Mouse (Mus musculus): ENCODE measurements around the gene Tmem167b. TPM values are rescaled to one million over a fixed set of nuclear protein-coding genes. Genes with fewer than 3 reads are reported as not detected.
A peak's percentile ranks its signal among the peaks of the same experiment; 100 is the strongest.
"Not testable (repeated sequence)": the region's sequence is repeated elsewhere in the genome, so short reads cannot be mapped to it uniquely, and the experiment has no call there.

Gene Tmem167b
- total and polyA plus RNA-seq, 2 experiments from 2014 or later: 22.4 to 25.4 TPM

- ATAC-seq (ENCODE audit: insufficient read depth, low read depth) (no peak), DNase-seq (ENCODE audit: low spot score) (no peak)
- H3K9ac ChIP-seq (replicated peaks; ENCODE audit: low read depth, low read length): no peak overlapping the region
- H3K27me3 ChIP-seq (ENCODE audit: control insufficient read depth, insufficient read depth, low read length): no peaks in the 10 kb centered on the region
- H3K27ac ChIP-seq (ENCODE audit: low read depth): no peak overlapping the region
- H3K4me1 ChIP-seq (ENCODE audit: control insufficient read depth, insufficient read depth): no peaks in the 10 kb centered on the region
- TF ChIP-seq CTCF (IDR thresholded peaks at IDR 0.05; ENCODE audit: low read depth): no peak
- H3K36me3 ChIP-seq (replicated peaks; ENCODE audit: control insufficient read depth, insufficient read depth, low read length): 0 out of 2 replicates have a peak, but pooled peaks cover 6% of the 10 kb centered on the region
- H3K4me3 ChIP-seq (ENCODE audit: low read depth, low read length): no peak overlapping the region
- no peaks in the 10 kb centered on the region for H3K9me3 ChIP-seq (replicated peaks; ENCODE audit: control insufficient read depth, low read length)
- whole genome bisulfite sequencing: 64% methylated on average over 4 of the region's 4 CpGs
- no peak overlapping the region for H3K4me2 ChIP-seq (ENCODE audit: low read depth, low read length)
Observed at GRCm38 (mm10) chr3:108584580-108584979, 22.3 kb upstream of the Tmem167b start.

- peaks cover 11% of the 10 kb centered on the region for H3K4me1 ChIP-seq (ENCODE audit: control insufficient read depth, insufficient read depth)
- no peak for ATAC-seq (ENCODE audit: insufficient read depth, low read depth)
- 85% methylated on average over 5 of the region's 5 CpGs for WGBS
Observed at GRCm38 (mm10) chr3:108574018-108574417, 11.8 kb upstream of the Tmem167b start.

GRCm38 (mm10) chr3:108572309-108573010 is 10.2 kb upstream of the Tmem167b start:
- no peaks in the 10 kb centered on the region for H3K27me3 ChIP-seq (ENCODE audit: control insufficient read depth, insufficient read depth, low read length)
- no peak for TF ChIP-seq CTCF (IDR thresholded peaks at IDR 0.05; ENCODE audit: low read depth)
- TF ChIP-seq EP300 (IDR thresholded peaks at IDR 0.05; ENCODE audit: low read depth): no peak
- WGBS: 45% methylated on average over 18 of the region's 18 CpGs
- no peak overlapping the region for H3K27ac ChIP-seq (ENCODE audit: low read depth)
- peak overlapping the region; percentile 77 for H3K9ac ChIP-seq (replicated peaks; ENCODE audit: low read depth, low read length)
- peak overlapping the region; percentile 68 for H3K4me3 ChIP-seq (ENCODE audit: low read depth, low read length)
- no peak for ATAC-seq (ENCODE audit: insufficient read depth, low read depth)
- peak overlapping the region; percentile 82 for H3K4me2 ChIP-seq (ENCODE audit: low read depth, low read length)
- H3K36me3 ChIP-seq (replicated peaks; ENCODE audit: control insufficient read depth, insufficient read depth, low read length): no peaks in the 10 kb centered on the region
- DNase-seq (ENCODE audit: low spot score): no peak
- no peaks in the 10 kb centered on the region for H3K9me3 ChIP-seq (replicated peaks; ENCODE audit: control insufficient read depth, low read length)
- H3K4me1 ChIP-seq (ENCODE audit: control insufficient read depth, insufficient read depth): peaks cover 11% of the 10 kb centered on the region

More at GRCm38 (mm10) chr3:108574018-108574417, 11.8 kb upstream of the Tmem167b start:
- Histone ChIP-seq H3K27me3 (ENCODE audit: control insufficient read depth, insufficient read depth, low read length) (no peaks in the 10 kb centered on the region), H3K9me3 (replicated peaks; ENCODE audit: control insufficient read depth, low read length) (no peaks in the 10 kb centered on the region), H3K27ac (ENCODE audit: low read depth) (no peak overlapping the region), H3K9ac (replicated peaks; ENCODE audit: low read depth, low read length) (no peak overlapping the region), H3K4me3 (ENCODE audit: low read depth, low read length) (no peak overlapping the region), H3K36me3 (replicated peaks; ENCODE audit: control insufficient read depth, insufficient read depth, low read length) (peaks cover 7% of the 10 kb centered on the region; the same call in 1 of the 2 replicates), H3K4me2 (ENCODE audit: low read depth, low read length) (no peak overlapping the region)
- no peak for DNase-seq (ENCODE audit: low spot score)
- TF ChIP-seq CTCF (IDR thresholded peaks at IDR 0.05; ENCODE audit: low read depth) (no peak), EP300 (IDR thresholded peaks at IDR 0.05; ENCODE audit: low read depth) (no peak)

GRCm38 (mm10) chr3:108571443-108572294 is 9.4 kb upstream of the Tmem167b start, which contains the start of gene Taf13:
TSS of gene Taf13 (plus strand) at chr3:108571698.
- Histone ChIP-seq H3K36me3 (replicated peaks; ENCODE audit: control insufficient read depth, insufficient read depth, low read length) (no peaks in the 10 kb centered on the region), H3K27ac (ENCODE audit: low read depth) (peak within 1 kb of the TSS; percentile 60), H3K27me3 (ENCODE audit: control insufficient read depth, insufficient read depth, low read length) (no peaks in the 10 kb centered on the region), H3K9ac (replicated peaks; ENCODE audit: low read depth, low read length) (peak within 1 kb of the TSS; percentile 77), H3K4me1 (ENCODE audit: control insufficient read depth, insufficient read depth) (peaks cover 11% of the 10 kb centered on the region), H3K9me3 (replicated peaks; ENCODE audit: control insufficient read depth, low read length) (no peaks in the 10 kb centered on the region), H3K4me2 (ENCODE audit: low read depth, low read length) (peak within 1 kb of the TSS; percentile 82), H3K4me3 (ENCODE audit: low read depth, low read length) (peak within 1 kb of the TSS; percentile 68)
- WGBS: under 1% methylated on average over 42 of the region's 42 CpGs
- TF ChIP-seq CTCF (IDR thresholded peaks at IDR 0.05; ENCODE audit: low read depth) (no peak), EP300 (IDR thresholded peaks at IDR 0.05; ENCODE audit: low read depth) (peak; percentile 76; the same call in 1 of the 2 replicates)
- peak; percentile 99 for ATAC-seq (ENCODE audit: insufficient read depth, low read depth)
- DNase-seq (ENCODE audit: low spot score): peak; percentile 97

- Histone ChIP-seq H3K4me2 (ENCODE audit: low read depth, low read length) (peak overlapping the region; percentile 82), H3K27ac (ENCODE audit: low read depth) (no peak overlapping the region), H3K4me3 (ENCODE audit: low read depth, low read length) (peak overlapping the region; percentile 68; the same call in 1 of the 2 replicates), H3K36me3 (replicated peaks; ENCODE audit: control insufficient read depth, insufficient read depth, low read length) (no peaks in the 10 kb centered on the region), H3K9me3 (replicated peaks; ENCODE audit: control insufficient read depth, low read length) (no peaks in the 10 kb centered on the region), H3K27me3 (ENCODE audit: control insufficient read depth, insufficient read depth, low read length) (no peaks in the 10 kb centered on the region), H3K9ac (replicated peaks; ENCODE audit: low read depth, low read length) (no peak overlapping the region), H3K4me1 (ENCODE audit: control insufficient read depth, insufficient read depth) (peaks cover 11% of the 10 kb centered on the region)
- ATAC-seq (ENCODE audit: insufficient read depth, low read depth) (no peak), DNase-seq (ENCODE audit: low spot score) (no peak)
- 85% methylated on average over 14 of the region's 14 CpGs for WGBS
- TF ChIP-seq EP300 (IDR thresholded peaks at IDR 0.05; ENCODE audit: low read depth) (no peak), CTCF (IDR thresholded peaks at IDR 0.05; ENCODE audit: low read depth) (no peak)
Observed at GRCm38 (mm10) chr3:108570813-108571212, 8.5 kb upstream of the Tmem167b start.

DNA sequence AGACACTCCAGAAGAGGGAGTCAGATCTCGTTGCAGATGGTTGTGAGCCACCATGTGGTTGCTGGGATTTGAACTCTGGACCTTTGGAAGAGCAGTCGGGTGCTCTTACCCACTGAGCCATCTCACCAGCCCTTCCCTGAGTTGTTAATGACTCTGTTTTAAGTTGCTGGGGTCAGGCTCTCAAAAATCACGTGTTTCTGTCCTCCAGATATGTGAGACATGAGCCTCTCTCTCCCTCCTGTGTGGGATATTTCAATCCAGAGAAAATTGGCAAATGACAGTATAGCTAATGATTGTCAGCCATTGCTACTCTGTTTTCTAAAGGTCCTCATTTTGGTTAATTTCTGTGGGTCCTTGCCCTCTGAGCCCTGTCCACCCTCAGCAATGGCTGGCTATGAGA is 7.4 kb upstream of the Tmem167b start:
- H3K4me3 ChIP-seq (ENCODE audit: low read depth, low read length); DNase-seq (ENCODE audit: low spot score); H3K27ac ChIP-seq (ENCODE audit: low read depth); H3K36me3 ChIP-seq (replicated peaks; ENCODE audit: control insufficient read depth, insufficient read depth, low read length); H3K9me3 ChIP-seq (replicated peaks; ENCODE audit: control insufficient read depth, low read length); H3K9ac ChIP-seq (replicated peaks; ENCODE audit: low read depth, low read length); H3K4me2 ChIP-seq (ENCODE audit: low read depth, low read length); H3K27me3 ChIP-seq (ENCODE audit: control insufficient read depth, insufficient read depth, low read length); ATAC-seq (ENCODE audit: insufficient read depth, low read depth): not testable (repeated sequence)
- H3K4me1 ChIP-seq (ENCODE audit: control insufficient read depth, insufficient read depth): peaks cover 11% of the 10 kb centered on the region
- WGBS: 57% methylated on average over 2 of the region's 3 CpGs
